Mouse (Mus musculus) spleen, adult 2 months (tissue): ENCODE measurements around the gene Sh3bp2. TPM values are rescaled to one million over a fixed set of nuclear protein-coding genes. Genes with fewer than 3 reads are reported as not detected.
"Not testable (repeated sequence)": the region's sequence is repeated elsewhere in the genome, so short reads cannot be mapped to it uniquely, and the experiment has no call there.

Experiments used
- DNase-seq, 2 experiments: peaks; one replicate each; pipeline versions ENCODE4 v3.0.0 to v3.0.0-alpha.2; 2012 to 2021; ENCODE audit warnings: low spot score in 2 of 2, low read depth in 1 of 2
- H3K27ac ChIP-seq: fragments of 200-500 bp; 2 replicates; pipeline ENCODE4 v1.5.1; 2012; ENCODE audit warnings: low read length, inconsistent platforms; ENCODE audit not compliant: insufficient read depth
- H3K27me3 ChIP-seq: fragments of 200-500 bp; 2 replicates; pipeline ENCODE4 v1.6.1; 2012; ENCODE audit warnings: mild to moderate bottlenecking, moderate library complexity, low read length, inconsistent platforms; ENCODE audit not compliant: control insufficient read depth, insufficient read depth
- H3K36me3 ChIP-seq: fragments of 200-500 bp; 2 replicates; pipeline ENCODE4 v1.6.1; 2012; ENCODE audit warnings: mild to moderate bottlenecking, low read length, inconsistent platforms; ENCODE audit not compliant: control insufficient read depth, insufficient read depth
- H3K4me1 ChIP-seq: fragments of 200-500 bp; 2 replicates; pipeline ENCODE4 v1.6.1; 2011; ENCODE audit warnings: inconsistent platforms; ENCODE audit not compliant: control insufficient read depth, insufficient read depth, insufficient read length
- H3K4me3 ChIP-seq: fragments of 200-500 bp; 2 replicates; pipeline ENCODE4 v1.5.1; 2011; ENCODE audit warnings: mild to moderate bottlenecking, inconsistent platforms; ENCODE audit not compliant: insufficient read depth, insufficient read length; ENCODE audit errors: extremely low read depth
- CTCF ChIP-seq: fragments of 200-500 bp; IDR thresholded peaks from 2 replicates; pipeline ENCODE4 v1.5.1; 2011; ENCODE audit warnings: mild to moderate bottlenecking, inconsistent platforms; ENCODE audit not compliant: insufficient read depth, insufficient read length, insufficient replicate concordance; ENCODE audit errors: extremely low read depth
- POLR2A ChIP-seq: fragments of 200-500 bp; IDR thresholded peaks from 2 replicates; pipeline ENCODE4 v1.6.1; 2011; ENCODE audit warnings: low read depth, low read length, inconsistent platforms
- WGBS: fragments of 180-500 bp; shearing (Covaris S2); methylation state at CpG from one replicate; pipeline ENCODE4 v1.1.7; 2018; 5-methylcytosine and 5-hydroxymethylcytosine counted together
- polyA plus RNA-seq: library from polyadenylated mRNA; depleted of rRNA; stranded (reverse); fragments of >200 nt; gene quantifications from 2 replicates; pipeline ENCODE4 v1.2.3, GENCODE M21; 2012

Sh3bp2 gene
- polyA plus RNA-seq, 1 experiment, result 51.3 TPM

DNA sequence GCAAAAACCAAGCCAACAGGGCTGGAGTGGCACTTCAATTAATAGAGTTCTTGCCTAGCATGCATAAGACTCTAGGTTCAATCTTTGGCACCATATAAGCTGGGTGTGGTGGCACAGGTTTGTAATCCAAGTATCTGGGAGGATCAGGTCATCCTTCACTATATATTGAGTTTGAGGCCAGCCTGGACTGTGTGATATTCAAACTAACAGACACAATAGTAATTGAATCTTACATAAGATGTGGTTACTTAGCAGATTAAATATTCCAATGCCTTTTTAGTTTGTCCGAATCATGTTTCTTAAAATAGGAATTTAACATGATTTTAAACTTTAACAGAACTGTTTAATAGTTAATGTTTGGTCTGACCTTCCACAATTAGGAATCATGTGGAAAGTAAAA is 50.6 kb downstream of the Sh3bp2 start:
- no peak overlapping the region for H3K27ac ChIP-seq
- H3K4me3 ChIP-seq, result no peak overlapping the region
- 97% methylated on average over 1 of the region's 1 CpGs for WGBS
- TF ChIP-seq CTCF, result no peak
- peaks cover 12% of the 10 kb centered on the region; the same call in 1 of the 2 replicates for H3K4me1 ChIP-seq
- DNase-seq, result no peak
- H3K27me3 ChIP-seq, result no peaks in the 10 kb centered on the region
- H3K36me3 ChIP-seq, result no peaks in the 10 kb centered on the region

DNA sequence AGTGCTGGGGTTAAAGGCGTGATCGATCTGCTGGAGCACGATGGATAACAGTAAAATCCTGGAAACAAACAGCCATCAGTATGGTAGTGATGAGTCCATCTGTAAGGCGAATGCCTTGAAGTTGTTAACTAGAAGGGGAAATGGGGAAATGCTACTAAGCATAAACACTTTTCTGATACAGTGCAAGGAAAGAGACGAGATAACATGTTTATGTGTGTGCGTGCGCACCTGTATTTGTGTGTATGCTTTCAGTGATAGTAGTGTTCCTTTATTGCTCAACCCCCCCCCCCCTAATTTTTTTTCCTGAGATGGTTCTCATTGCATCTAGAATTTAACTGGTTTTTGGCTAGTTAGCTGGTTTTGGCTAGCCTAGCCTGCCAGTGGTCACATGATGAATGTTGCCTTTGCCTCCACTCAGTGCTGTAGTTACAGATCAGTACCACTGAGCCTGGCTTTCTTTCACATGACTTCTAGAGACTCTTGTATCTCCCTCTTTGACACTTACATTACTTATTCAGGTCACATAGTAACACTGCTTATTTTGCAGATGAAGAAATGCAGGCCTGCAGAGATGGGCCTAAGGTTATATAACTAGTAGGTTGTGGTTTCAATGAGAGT is 52.5 kb downstream of the Sh3bp2 start:
- H3K4me1 ChIP-seq, result peaks cover 8% of the 10 kb centered on the region; the same call in 1 of the 2 replicates
- H3K27me3 ChIP-seq, result no peaks in the 10 kb centered on the region
- no peak for DNase-seq
- H3K27ac ChIP-seq, result no peak overlapping the region
- TF ChIP-seq CTCF, result no peak
- TF ChIP-seq POLR2A, result no peak
- no peak overlapping the region for H3K4me3 ChIP-seq
- 92% methylated on average over 7 of the region's 7 CpGs for WGBS
- 0 out of 2 replicates have a peak, but pooled peaks cover 1% of the 10 kb centered on the region for H3K36me3 ChIP-seq

DNA sequence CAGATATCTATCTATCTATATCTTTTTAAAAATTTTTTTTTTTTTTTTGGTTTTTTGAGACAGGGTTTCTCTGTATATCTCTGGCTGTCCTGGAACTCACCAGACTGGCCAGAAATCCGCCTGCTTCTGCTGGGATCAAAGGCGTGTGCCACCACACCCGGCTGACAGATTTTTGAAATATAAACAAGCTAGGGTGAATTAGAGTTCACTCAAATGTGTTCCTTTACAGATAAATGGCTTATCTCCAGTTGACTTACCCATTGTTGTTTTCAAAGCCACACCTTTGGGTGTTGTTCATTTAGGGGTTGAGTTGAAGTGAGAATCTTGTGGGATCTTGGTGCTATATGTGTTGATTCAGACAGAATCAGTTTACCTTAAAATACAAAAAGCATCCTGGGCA is 53.7 kb downstream of the Sh3bp2 start:
- no peak for DNase-seq
- TF ChIP-seq POLR2A (no peak), CTCF (no peak)
- Histone ChIP-seq H3K4me3 (no peak overlapping the region), H3K27ac (no peak overlapping the region), H3K27me3 (no peaks in the 10 kb centered on the region), H3K4me1 (peaks cover 10% of the 10 kb centered on the region), H3K36me3 (0 out of 2 replicates have a peak, but pooled peaks cover 1% of the 10 kb centered on the region)
- 77% methylated on average over 3 of the region's 3 CpGs for WGBS

GRCm38 (mm10) chr5:34581671-34582313 is 56.2 kb downstream of the Sh3bp2 start:
- H3K36me3 ChIP-seq, result not testable (repeated sequence)

GRCm38 (mm10) chr5:34582314-34582675 is 56.7 kb downstream of the Sh3bp2 start:
- Histone ChIP-seq H3K27me3 (no peaks in the 10 kb centered on the region), H3K27ac (no peak overlapping the region), H3K4me3 (no peak overlapping the region), H3K36me3 (0 out of 2 replicates have a peak, but pooled peaks cover 1% of the 10 kb centered on the region), H3K4me1 (peaks cover 1% of the 10 kb centered on the region)
- DNase-seq, result no peak
- TF ChIP-seq CTCF, result no peak
- TF ChIP-seq POLR2A, result no peak
- 52% methylated on average over 5 of the region's 5 CpGs for WGBS

More at GRCm38 (mm10) chr5:34581671-34582313, 56.2 kb downstream of the Sh3bp2 start:
- not testable (repeated sequence) for H3K27me3 ChIP-seq, H3K4me3 ChIP-seq, DNase-seq, H3K4me1 ChIP-seq, H3K27ac ChIP-seq
- WGBS, result 50% methylated on average over 10 of the region's 10 CpGs

DNA sequence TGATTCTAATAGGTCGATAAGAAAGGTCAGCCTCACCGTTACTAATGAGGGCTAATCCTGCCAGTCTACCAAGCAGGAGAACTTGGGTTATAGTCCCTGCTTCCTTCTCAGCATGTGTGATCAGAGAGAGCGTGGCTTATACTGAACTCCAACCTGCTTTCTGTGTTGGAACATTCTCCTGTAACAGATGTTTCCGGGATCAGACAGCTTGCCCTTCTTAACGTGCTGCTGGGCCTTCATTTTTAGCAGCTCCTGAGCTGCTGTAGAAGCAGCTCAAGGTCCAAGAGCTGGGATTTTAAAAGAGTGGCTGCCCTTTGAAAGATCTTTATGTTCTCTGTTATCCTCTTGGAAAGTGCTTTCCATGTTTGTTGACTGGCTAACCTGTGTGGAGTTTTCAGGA is 59.6 kb downstream of the Sh3bp2 start:
- 0 out of 2 replicates have a peak, but pooled peaks cover 1% of the 10 kb centered on the region for H3K36me3 ChIP-seq
- H3K27me3 ChIP-seq, result no peaks in the 10 kb centered on the region
- DNase-seq, result no peak
- no peak overlapping the region for H3K4me3 ChIP-seq
- H3K27ac ChIP-seq, result no peak overlapping the region
- WGBS, result 89% methylated on average over 5 of the region's 5 CpGs
- no peak for TF ChIP-seq CTCF
- TF ChIP-seq POLR2A, result no peak
- H3K4me1 ChIP-seq, result peaks cover 1% of the 10 kb centered on the region; the same call in 1 of the 2 replicates

- no peak for DNase-seq
- H3K27me3 ChIP-seq, result no peaks in the 10 kb centered on the region
- no peak for TF ChIP-seq CTCF
- TF ChIP-seq POLR2A, result no peak
- H3K27ac ChIP-seq, result no peak overlapping the region
- H3K4me3 ChIP-seq, result no peak overlapping the region
- H3K36me3 ChIP-seq, result 0 out of 2 replicates have a peak, but pooled peaks cover 1% of the 10 kb centered on the region
- 93% methylated on average over 5 of the region's 5 CpGs for WGBS
- H3K4me1 ChIP-seq, result peaks cover 1% of the 10 kb centered on the region
Observed at GRCm38 (mm10) chr5:34587881-34588280, 62.2 kb downstream of the Sh3bp2 start.
